20 mouse cellular contexts compared by ENCODE assay signal in genomic region chr3:63822631-63823030, GRCm38 (mm10).
A peak's percentile ranks its signal among the peaks of the same experiment; 100 is the strongest.
DNase-seq lines count a peak whose midpoint lies in the region; ATAC-seq and TF ChIP-seq lines count a peak whose summit lies in the region.
"Had no signal": no experiment of that assay in that cellular context is flagged by ENCODE, and none has a peak within 500 bp of the region (broad histone marks: within the 10 kb centered on the region; RNA-seq: fewer than 3 reads in every experiment).

No protein-coding gene starts in this region.

- ATAC-seq in hindbrain, postnatal 0 days: no peak
- no peak for ATAC-seq in hindbrain, embryonic 11.5 days (ENCODE audit: low FRiP score)
- no peak for ATAC-seq in midbrain, embryonic 15.5 days (replicated peaks)
- no peak for ATAC-seq in midbrain, postnatal 0 days (ENCODE audit: low FRiP score)

- no peak overlapping the region for H3K9ac ChIP-seq in hindbrain, postnatal 0 days (replicated peaks; ENCODE audit: low read length)
- H3K9ac ChIP-seq in hindbrain, embryonic 11.5 days (ENCODE audit: low read depth, low read length): no peak overlapping the region
- no peak overlapping the region for H3K9ac ChIP-seq in midbrain, embryonic 15.5 days
- H3K9ac ChIP-seq in midbrain, postnatal 0 days (replicated peaks; ENCODE audit: low read length, poor library complexity, severe bottlenecking): no peak overlapping the region
- H3K9ac ChIP-seq: heart, embryonic 13.5 days; neural tube, embryonic 13.5 days had no signal

- no peaks in the 10 kb centered on the region for H3K36me3 ChIP-seq in hindbrain, postnatal 0 days (ENCODE audit: insufficient read depth, low read length)
- H3K36me3 ChIP-seq in hindbrain, embryonic 11.5 days (ENCODE audit: control insufficient read depth, insufficient read depth, low read length): no peaks in the 10 kb centered on the region
- H3K36me3 ChIP-seq in midbrain, embryonic 15.5 days (replicated peaks): no peaks in the 10 kb centered on the region
- no peaks in the 10 kb centered on the region for H3K36me3 ChIP-seq in midbrain, postnatal 0 days (ENCODE audit: insufficient read depth, low read length)
- H3K36me3 ChIP-seq: heart, embryonic 13.5 days; neural tube, embryonic 13.5 days had no signal

- no peaks in the 10 kb centered on the region for H3K4me1 ChIP-seq in hindbrain, postnatal 0 days (ENCODE audit: insufficient read depth, low read length)
- H3K4me1 ChIP-seq in hindbrain, embryonic 11.5 days (replicated peaks; ENCODE audit: control insufficient read depth, insufficient read depth, low read length): no peaks in the 10 kb centered on the region
- peaks cover 12% of the 10 kb centered on the region; the same call in 1 of the 2 replicates for H3K4me1 ChIP-seq in midbrain, embryonic 15.5 days
- H3K4me1 ChIP-seq in midbrain, postnatal 0 days (ENCODE audit: insufficient read depth, low read length): no peaks in the 10 kb centered on the region

- no peak overlapping the region for H3K4me3 ChIP-seq in hindbrain, postnatal 0 days (ENCODE audit: low read length)
- H3K4me3 ChIP-seq in hindbrain, embryonic 11.5 days (ENCODE audit: low read depth, low read length): no peak overlapping the region
- H3K4me3 ChIP-seq in midbrain, embryonic 15.5 days: no peak overlapping the region
- no peak overlapping the region for H3K4me3 ChIP-seq in midbrain, postnatal 0 days (ENCODE audit: low read depth, low read length)
- H3K4me3 ChIP-seq: gastrocnemius, adult 2 months; heart, embryonic 13.5 days; neural tube, embryonic 13.5 days had no signal

- no peak overlapping the region for H3K27ac ChIP-seq in hindbrain, postnatal 0 days
- no peak overlapping the region for H3K27ac ChIP-seq in hindbrain, embryonic 11.5 days (ENCODE audit: low read depth, low read length)
- H3K27ac ChIP-seq in midbrain, embryonic 15.5 days: 0 out of 2 replicates have a peak overlapping the region, but pooled peaks have one; percentile 26
- H3K27ac ChIP-seq in midbrain, postnatal 0 days (ENCODE audit: low read depth, low read length): no peak overlapping the region
- H3K27ac ChIP-seq: gastrocnemius, adult 2 months had no signal

- no peaks in the 10 kb centered on the region for H3K27me3 ChIP-seq in hindbrain, postnatal 0 days (ENCODE audit: insufficient read depth, low read length)
- H3K27me3 ChIP-seq in hindbrain, embryonic 11.5 days (ENCODE audit: control insufficient read depth, insufficient read depth, low read length): no peaks in the 10 kb centered on the region
- no peaks in the 10 kb centered on the region for H3K27me3 ChIP-seq in midbrain, embryonic 15.5 days (replicated peaks)
- H3K27me3 ChIP-seq in midbrain, postnatal 0 days (ENCODE audit: insufficient read depth, low read length): no peaks in the 10 kb centered on the region
- H3K27me3 ChIP-seq: heart, embryonic 13.5 days; neural tube, embryonic 13.5 days had no signal

- no peaks in the 10 kb centered on the region for H3K9me3 ChIP-seq in hindbrain, postnatal 0 days (ENCODE audit: low read length)
- no peaks in the 10 kb centered on the region for H3K9me3 ChIP-seq in hindbrain, embryonic 11.5 days (ENCODE audit: control insufficient read depth, low read length)
- H3K9me3 ChIP-seq in midbrain, embryonic 15.5 days: no peaks in the 10 kb centered on the region
- no peaks in the 10 kb centered on the region for H3K9me3 ChIP-seq in midbrain, postnatal 0 days (ENCODE audit: low read length)
- H3K9me3 ChIP-seq: heart, embryonic 13.5 days; neural tube, embryonic 13.5 days had no signal

- no peak for TF ChIP-seq CTCF in hindbrain, postnatal 0 days (IDR thresholded peaks at IDR 0.05; ENCODE audit: low read depth)
- no peak for TF ChIP-seq CTCF in midbrain, postnatal 0 days (IDR thresholded peaks at IDR 0.05)

- H3K4me2 ChIP-seq in hindbrain, postnatal 0 days (ENCODE audit: low read depth, low read length): no peak overlapping the region
- no peak overlapping the region for H3K4me2 ChIP-seq in hindbrain, embryonic 11.5 days (replicated peaks; ENCODE audit: low read depth, low read length)
- no peak overlapping the region for H3K4me2 ChIP-seq in midbrain, embryonic 15.5 days
- H3K4me2 ChIP-seq in midbrain, postnatal 0 days (ENCODE audit: low read depth, low read length, poor library complexity, severe bottlenecking): no peak overlapping the region
- H3K4me2 ChIP-seq: heart, embryonic 13.5 days; neural tube, embryonic 13.5 days had no signal

- DNase-seq in hindbrain, postnatal 0 days (ENCODE audit: low spot score): peak; percentile 15
- DNase-seq in hindbrain, embryonic 11.5 days (ENCODE audit: low spot score): no peak
- no peak for DNase-seq in midbrain, postnatal 0 days (ENCODE audit: low spot score)
- DNase-seq in Muller cell, postnatal 12 days (ENCODE audit: inconsistent ontology term): peak; percentile 74
- peak; percentile 40 for DNase-seq in brain, adult 2 months (ENCODE audit: low read depth, low spot score)
- DNase-seq in embryo, embryonic 10 days (ENCODE audit: low spot score): no peak
- DNase-seq: cerebellum, adult 18-20 months; cerebellum, postnatal 25 days; gastrocnemius, adult 2 months; kidney, adult 11 months; left cerebral cortex, postnatal 4 days; liver; lung, adult 2 months; lung, postnatal 36 days; right cerebral cortex, postnatal 14 days; thymus, adult 18-20 months; thymus, postnatal 4 days had no signal

Comparison
In these comparisons a context has a peak if more than half of its experiments do, and no peak if none do; other contexts are left out.
1. DNase-seq: peak in hindbrain, postnatal 0 days (single experiment), Muller cell, postnatal 12 days (single experiment) and brain, adult 2 months (single experiment); none in hindbrain, embryonic 11.5 days (single experiment), midbrain, postnatal 0 days (single experiment) and embryo, embryonic 10 days (single experiment).